Mouse (Mus musculus): ENCODE data around the gene Itga5. TPM values are rescaled to one million over a fixed set of nuclear protein-coding genes. Genes with fewer than 3 reads are reported as not detected.

Itga5 gene
- polyA plus RNA-seq, 1 experiment from 2014 or later: 12.9 TPM

DNA sequence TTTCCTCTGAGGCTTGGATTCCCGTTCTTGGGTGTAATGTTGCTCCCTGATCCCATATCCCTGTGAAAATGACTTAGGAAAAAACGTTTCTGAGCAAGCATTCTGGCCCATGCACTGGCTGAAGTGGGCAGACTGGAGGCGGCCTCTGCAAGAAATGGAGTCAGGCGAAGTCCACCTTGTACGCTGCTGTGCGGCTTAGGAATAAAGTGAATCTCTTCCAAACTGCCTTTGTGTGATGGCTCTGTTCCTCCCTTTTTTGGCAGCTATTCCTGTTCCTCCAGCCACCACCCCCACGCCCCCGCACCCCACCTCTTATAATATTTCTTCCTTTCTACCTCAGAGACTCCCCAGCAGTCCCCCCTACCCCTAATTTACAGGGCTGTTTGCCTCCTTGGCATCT, 66.9 kb downstream of the Itga5 start:
- 0 out of 2 replicates have a peak overlapping the region, but pooled peaks have one; percentile 2 for H3K9ac ChIP-seq
- peaks cover 53% of the 10 kb centered on the region for H3K36me3 ChIP-seq
- DNase-seq (no peak), ATAC-seq (ENCODE audit: low read depth) (no peak)
- H3K4me1 ChIP-seq (replicated peaks): peaks cover 44% of the 10 kb centered on the region
- WGBS (ENCODE audit: insufficient replicate concordance): 72% methylated on average over 8 of the region's 8 CpGs
- peaks cover 27% of the 10 kb centered on the region for H3K27me3 ChIP-seq
- no peak overlapping the region for H3K4me2 ChIP-seq
- H3K27ac ChIP-seq: no peak overlapping the region
- no peaks in the 10 kb centered on the region for H3K9me3 ChIP-seq (replicated peaks)
- no peak overlapping the region for H3K4me3 ChIP-seq (replicated peaks)

DNA sequence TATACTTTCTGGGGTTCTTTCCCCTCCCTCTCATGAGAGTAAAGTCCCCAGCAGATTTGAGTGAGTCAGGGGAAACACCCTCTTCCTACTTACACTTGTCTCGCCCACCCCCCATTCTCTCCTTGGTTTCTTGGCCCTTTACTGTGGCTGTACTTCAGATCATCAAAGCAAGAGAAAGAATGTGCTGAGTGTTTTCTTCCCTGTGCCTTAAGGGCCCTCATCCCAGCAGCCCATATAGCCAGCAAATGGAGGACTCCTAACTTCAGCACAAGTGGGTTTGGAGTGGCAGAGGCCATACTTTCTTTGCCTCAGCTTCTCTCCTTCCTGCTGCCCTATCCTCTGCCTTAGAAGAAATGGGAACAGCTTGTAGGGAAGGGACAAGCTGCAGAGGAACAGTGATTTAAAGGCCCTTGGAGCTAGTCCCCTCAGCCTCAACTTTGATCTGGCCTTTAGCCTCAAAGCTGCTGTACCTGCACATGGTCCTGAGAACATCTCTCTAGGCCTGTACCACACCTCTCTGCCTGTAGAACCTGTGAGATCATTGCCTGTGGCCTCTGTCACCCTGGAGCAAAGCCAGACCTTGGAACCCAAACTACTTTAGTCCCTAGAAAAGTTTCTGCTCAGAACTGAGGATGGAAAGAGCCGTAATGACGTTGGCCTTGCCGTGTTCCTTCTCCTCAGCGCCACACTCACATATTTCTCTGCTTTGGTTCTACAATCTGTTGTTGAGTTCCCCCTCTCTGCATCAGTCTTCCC, 67.5 kb downstream of the Itga5 start:
- Histone ChIP-seq H3K4me1 (replicated peaks) (peaks cover 38% of the 10 kb centered on the region), H3K9me3 (replicated peaks) (no peaks in the 10 kb centered on the region), H3K9ac (no peak overlapping the region), H3K36me3 (peaks cover 56% of the 10 kb centered on the region), H3K4me3 (replicated peaks) (no peak overlapping the region), H3K27ac (no peak overlapping the region), H3K27me3 (peaks cover 21% of the 10 kb centered on the region), H3K4me2 (no peak overlapping the region)
- ATAC-seq (ENCODE audit: low read depth): no peak
- 85% methylated on average over 5 of the region's 5 CpGs for WGBS (ENCODE audit: insufficient replicate concordance)
- no peak for DNase-seq

DNA sequence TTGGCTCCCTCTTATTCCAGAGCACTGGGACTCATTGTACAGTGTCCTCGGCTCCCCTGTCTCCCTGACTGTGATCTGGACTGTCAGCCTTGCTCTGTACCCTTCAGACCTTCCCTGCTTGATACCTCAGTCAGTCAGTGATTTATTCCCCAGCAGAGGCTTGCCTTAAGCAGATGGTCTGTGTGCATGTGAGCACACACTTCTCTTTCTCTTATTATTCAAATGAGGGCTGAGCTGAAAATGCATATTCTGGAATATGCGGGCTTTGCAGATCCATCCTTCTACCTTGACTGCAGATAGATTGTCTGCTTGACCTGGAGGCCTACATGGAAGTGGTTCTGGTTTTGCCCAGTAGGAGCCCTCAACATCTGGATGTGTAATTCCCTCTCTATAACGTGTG, 68.5 kb downstream of the Itga5 start:
- WGBS (ENCODE audit: insufficient replicate concordance): 86% methylated on average over 3 of the region's 3 CpGs
- DNase-seq (no peak), ATAC-seq (ENCODE audit: low read depth) (no peak)
- H3K4me3 ChIP-seq (replicated peaks): no peak overlapping the region
- no peaks in the 10 kb centered on the region for H3K9me3 ChIP-seq (replicated peaks)
- peaks cover 66% of the 10 kb centered on the region for H3K36me3 ChIP-seq
- no peak overlapping the region for H3K9ac ChIP-seq
- H3K4me1 ChIP-seq (replicated peaks): peaks cover 33% of the 10 kb centered on the region
- H3K27ac ChIP-seq: no peak overlapping the region
- H3K4me2 ChIP-seq: no peak overlapping the region
- peaks cover 11% of the 10 kb centered on the region for H3K27me3 ChIP-seq

DNA sequence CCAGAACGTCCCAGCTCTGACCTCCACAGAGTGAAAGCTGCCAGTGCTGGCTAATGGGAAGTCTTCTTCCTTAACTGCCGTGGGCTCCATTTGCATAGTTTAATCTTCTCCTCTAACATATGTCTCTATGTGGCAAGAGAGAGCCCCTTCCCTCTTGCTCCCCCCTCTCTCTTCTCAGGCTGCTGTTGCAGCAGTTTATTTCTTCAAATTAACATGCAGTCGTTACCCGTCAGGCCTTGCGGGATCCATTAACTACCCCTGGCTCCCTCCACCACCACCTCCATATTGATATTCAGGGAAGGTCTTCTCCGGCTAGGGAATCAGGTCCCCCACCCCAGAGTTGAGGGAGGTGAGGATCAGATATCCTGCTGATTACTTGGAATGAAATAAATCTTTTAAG, 69.2 kb downstream of the Itga5 start:
- H3K27me3 ChIP-seq: peaks cover 4% of the 10 kb centered on the region
- H3K9ac ChIP-seq: no peak overlapping the region
- ATAC-seq (ENCODE audit: low read depth) (no peak), DNase-seq (no peak)
- H3K4me2 ChIP-seq: no peak overlapping the region
- WGBS (ENCODE audit: insufficient replicate concordance): 82% methylated on average over 6 of the region's 6 CpGs
- peaks cover 28% of the 10 kb centered on the region for H3K4me1 ChIP-seq (replicated peaks)
- H3K4me3 ChIP-seq (replicated peaks): no peak overlapping the region
- H3K9me3 ChIP-seq (replicated peaks): no peaks in the 10 kb centered on the region
- H3K27ac ChIP-seq: no peak overlapping the region
- H3K36me3 ChIP-seq: peaks cover 73% of the 10 kb centered on the region

DNA sequence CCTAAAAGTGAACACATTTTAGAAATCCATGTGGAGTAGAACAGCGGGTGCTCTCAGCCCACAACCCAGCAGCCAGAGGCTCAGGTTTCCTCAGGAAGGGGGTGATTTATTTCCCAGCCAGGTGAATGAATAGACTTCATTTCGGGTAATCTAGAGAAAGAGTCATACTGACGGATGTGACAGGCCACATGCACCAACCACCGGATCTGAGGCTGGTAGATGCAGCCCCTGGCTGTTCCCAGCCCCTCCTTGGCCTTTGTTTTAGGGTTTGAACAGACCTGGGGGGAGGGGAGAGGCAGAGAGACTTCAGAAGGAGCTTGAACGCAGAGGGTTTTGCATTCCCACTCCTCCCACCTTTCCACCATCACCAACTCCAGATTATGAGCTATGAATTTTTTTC, 70.7 kb downstream of the Itga5 start:
- H3K4me3 ChIP-seq (replicated peaks): no peak overlapping the region
- 37% methylated on average over 5 of the region's 5 CpGs for whole genome bisulfite sequencing (ENCODE audit: insufficient replicate concordance)
- no peak for ATAC-seq (ENCODE audit: low read depth)
- H3K9ac ChIP-seq: no peak overlapping the region
- peaks cover 88% of the 10 kb centered on the region for H3K36me3 ChIP-seq
- H3K27me3 ChIP-seq: no peaks in the 10 kb centered on the region
- H3K9me3 ChIP-seq (replicated peaks): no peaks in the 10 kb centered on the region
- H3K27ac ChIP-seq: 0 out of 2 replicates have a peak overlapping the region, but pooled peaks have one; percentile 21
- H3K4me2 ChIP-seq: no peak overlapping the region
- no peak for DNase-seq
- H3K4me1 ChIP-seq (replicated peaks): peaks cover 18% of the 10 kb centered on the region; the same call in 1 of the 2 replicates

DNA sequence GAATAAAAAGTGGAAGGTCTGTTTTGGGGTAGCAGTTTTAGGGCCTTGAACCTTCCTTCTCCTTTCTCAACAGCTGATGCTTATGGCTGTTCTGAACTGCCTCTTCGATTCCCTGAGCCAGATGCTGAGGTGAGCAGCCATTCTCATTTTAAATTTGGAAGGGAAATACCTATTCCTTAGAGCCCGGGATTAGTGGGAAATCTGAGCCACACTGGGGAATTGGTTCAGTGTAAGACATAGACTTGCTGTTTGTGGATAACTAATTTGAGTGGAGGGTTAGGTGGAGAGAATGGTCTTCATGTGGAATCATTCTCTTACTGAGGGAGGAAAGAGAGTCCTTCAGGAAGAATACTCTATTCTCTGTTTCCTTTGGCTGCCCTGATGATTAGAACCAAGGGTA, 71.9 kb downstream of the Itga5 start:
- ATAC-seq (ENCODE audit: low read depth) (no peak), DNase-seq (no peak)
- WGBS (ENCODE audit: insufficient replicate concordance): 75% methylated on average over 2 of the region's 2 CpGs
- Histone ChIP-seq H3K4me1 (replicated peaks) (peaks cover 10% of the 10 kb centered on the region; the same call in 1 of the 2 replicates), H3K27me3 (no peaks in the 10 kb centered on the region), H3K4me2 (no peak overlapping the region), H3K9ac (no peak overlapping the region), H3K9me3 (replicated peaks) (no peaks in the 10 kb centered on the region), H3K27ac (no peak overlapping the region), H3K36me3 (peaks cover 93% of the 10 kb centered on the region), H3K4me3 (replicated peaks) (no peak overlapping the region)

Small RNA genes within 50 kb of the gene (microRNA-seq; reads per million reads assigned to microRNA genes)
- not detected for gene Mir6963

Other genes starting within 250 kb of the Itga5 start
- 5.0 and 6.4 TPM in 2 replicates for gene Smug1, start 199.7 kb downstream of the Itga5 start, polyA plus RNA-seq (2015; fragmentation: Nextera tagmentation; extraction: Ambion mirVana)
- 61.1 and 76.6 TPM in 2 replicates for gene Cbx5, start 126.9 kb downstream of the Itga5 start, polyA plus RNA-seq (2015; fragmentation: Nextera tagmentation; extraction: Ambion mirVana)
- gene Hnrnpa1, start 126.3 kb downstream of the Itga5 start, polyA plus RNA-seq (2015; fragmentation: Nextera tagmentation; extraction: Ambion mirVana): 436 and 495 TPM in 2 replicates
- gene Nfe2, start 108.4 kb downstream of the Itga5 start, polyA plus RNA-seq (2015; fragmentation: Nextera tagmentation; extraction: Ambion mirVana): 171 and 185 TPM in 2 replicates
- 213 and 240 TPM in 2 replicates for gene Copz1, start 94.0 kb downstream of the Itga5 start, polyA plus RNA-seq (2015; fragmentation: Nextera tagmentation; extraction: Ambion mirVana)
- gene Gpr84, start 56.2 kb downstream of the Itga5 start, polyA plus RNA-seq (2015; fragmentation: Nextera tagmentation; extraction: Ambion mirVana): 0.28 and 0.29 TPM in 2 replicates
- 4.6 and 5.9 TPM in 2 replicates for gene Zfp385a, start 26.7 kb downstream of the Itga5 start, polyA plus RNA-seq (2015; fragmentation: Nextera tagmentation; extraction: Ambion mirVana)
- 0.23 TPM in 1 of 2 replicates, not detected in the other for gene Gtsf1, start 63.7 kb upstream of the Itga5 start, polyA plus RNA-seq (2015; fragmentation: Nextera tagmentation; extraction: Ambion mirVana)
- gene Gtsf2, start 81.7 kb upstream of the Itga5 start, polyA plus RNA-seq (2015; fragmentation: Nextera tagmentation; extraction: Ambion mirVana): not detected in 2 replicates
- gene Nckap1l, start 87.0 kb upstream of the Itga5 start, polyA plus RNA-seq (2015; fragmentation: Nextera tagmentation; extraction: Ambion mirVana): 5.9 and 7.0 TPM in 2 replicates
- 0.16 and 0.41 TPM in 2 replicates for gene Pde1b, start 136.3 kb upstream of the Itga5 start, polyA plus RNA-seq (2015; fragmentation: Nextera tagmentation; extraction: Ambion mirVana)
- gene Ppp1r1a, start 171.2 kb upstream of the Itga5 start, polyA plus RNA-seq (2015; fragmentation: Nextera tagmentation; extraction: Ambion mirVana): 0.31 and 0.36 TPM in 2 replicates
- gene Glycam1, start 198.3 kb upstream of the Itga5 start, polyA plus RNA-seq (2015; fragmentation: Nextera tagmentation; extraction: Ambion mirVana): not detected in 2 replicates